Mouse (Mus musculus): ENCODE results near the gene Olfr56. TPM values are rescaled to one million over a fixed set of nuclear protein-coding genes. Genes with fewer than 3 reads are reported as not detected.
A peak's percentile ranks its signal among the peaks of the same experiment; 100 is the strongest.
"Not testable (repeated sequence)": the region's sequence is repeated elsewhere in the genome, so short reads cannot be mapped to it uniquely, and the experiment has no call there.

The Olfr56 gene
- 3.0 and 4.1 TPM in 2 replicates for total RNA-seq (2017)

DNA sequence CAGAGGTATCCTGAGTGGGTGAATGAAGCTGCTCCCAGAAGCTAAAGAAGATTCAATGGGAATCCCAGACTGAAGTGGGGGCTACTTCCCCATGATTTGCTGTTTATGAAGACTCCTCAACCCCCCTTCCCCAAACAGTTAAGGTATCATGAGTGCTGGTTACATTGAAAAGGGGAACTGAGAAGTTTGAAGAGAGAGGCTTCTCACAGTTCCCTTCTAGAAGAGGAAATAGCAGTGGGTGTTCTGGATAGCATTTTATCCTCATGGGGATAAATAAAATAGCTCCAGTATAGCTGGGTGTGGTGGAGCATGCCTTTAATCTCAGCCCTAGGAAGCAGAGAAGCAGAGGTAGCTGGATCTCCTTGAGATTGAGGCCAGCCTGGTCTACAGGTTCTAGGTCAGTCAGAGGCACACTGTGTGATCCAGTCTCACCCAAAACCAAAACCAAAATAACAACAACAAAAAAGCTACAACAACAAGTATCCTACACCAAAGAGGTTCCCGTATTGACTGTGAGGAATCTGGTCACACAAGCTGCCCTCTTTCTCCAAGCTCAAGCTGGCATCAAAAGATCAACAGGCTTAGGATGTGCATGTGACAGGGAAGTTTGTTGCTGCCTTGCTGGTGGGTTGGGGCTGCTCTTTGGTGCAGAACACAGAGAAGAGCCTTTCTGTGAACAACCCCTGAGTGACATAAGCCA, at the start of gene Olfr56:
Gene Olfr56 (plus strand): TSS at position 650 of the 700 bp plus-strand sequence.
- ATAC-seq (replicated peaks; ENCODE audit: low read depth, poor library complexity, severe bottlenecking) = peak; percentile 81

GRCm38 (mm10) chr11:48933422-48933821, 45.3 kb upstream of the Olfr56 start:
- ATAC-seq (replicated peaks; ENCODE audit: low read depth, poor library complexity, severe bottlenecking) = peak; percentile 45; the same call in 1 of the 2 replicates

DNA sequence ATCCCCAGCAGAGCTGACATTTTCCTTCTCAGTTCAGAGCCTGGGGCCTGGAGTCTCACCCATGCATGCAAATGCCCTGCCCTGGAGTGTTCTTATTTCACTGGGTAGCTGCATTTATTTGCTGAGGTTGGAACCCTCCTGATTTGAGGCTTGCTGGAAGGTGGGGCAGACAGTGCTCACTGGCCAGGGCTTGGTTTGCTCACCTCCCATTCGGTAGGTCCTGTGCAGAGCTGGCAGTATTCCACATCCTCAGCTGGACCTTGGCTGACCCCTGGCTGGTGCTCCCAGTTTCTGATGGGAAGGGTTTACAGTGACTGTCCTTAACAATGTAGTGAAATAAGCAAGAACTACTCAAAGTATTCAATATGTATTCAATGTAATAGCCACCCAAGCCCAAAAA, 44.8 kb upstream of the Olfr56 start:
- not testable (repeated sequence) for ATAC-seq (replicated peaks; ENCODE audit: low read depth, poor library complexity, severe bottlenecking)

DNA sequence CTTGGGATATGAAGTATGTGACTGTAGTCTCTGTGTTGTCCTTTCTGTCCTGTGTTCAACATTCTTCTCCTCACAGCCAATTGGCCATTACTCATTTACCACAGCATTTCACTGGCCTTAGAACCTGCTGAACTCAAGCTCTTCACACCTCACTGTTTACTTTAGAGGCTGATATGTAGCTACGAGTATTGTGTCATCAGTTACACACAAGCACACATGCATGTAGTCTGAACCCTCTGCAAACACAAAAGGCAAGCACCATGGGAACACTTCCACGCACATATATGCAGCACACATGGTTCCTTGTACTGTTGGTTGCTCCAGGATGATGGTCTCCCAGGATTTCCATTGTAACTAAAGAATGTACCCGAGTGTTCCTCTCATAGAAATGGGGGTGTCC, 43.4 kb upstream of the Olfr56 start:
- not testable (repeated sequence) for ATAC-seq (replicated peaks; ENCODE audit: low read depth, poor library complexity, severe bottlenecking)

- not testable (repeated sequence) for ATAC-seq (replicated peaks; ENCODE audit: low read depth, poor library complexity, severe bottlenecking)
Measured at GRCm38 (mm10) chr11:48939286-48939685, 39.4 kb upstream of the Olfr56 start.

- ATAC-seq (replicated peaks; ENCODE audit: low read depth, poor library complexity, severe bottlenecking) = 0 out of 2 replicates have a peak, but pooled peaks have one; percentile 39
Measured at GRCm38 (mm10) chr11:48946090-48946489, 32.6 kb upstream of the Olfr56 start, which contains the start of gene Psme2b. Gene Psme2b, minus strand, starts transcription at chr11:48946190.

- not testable (repeated sequence) for ATAC-seq (replicated peaks; ENCODE audit: low read depth, poor library complexity, severe bottlenecking)
Measured at GRCm38 (mm10) chr11:48974686-48975085, 4.0 kb upstream of the Olfr56 start.

DNA sequence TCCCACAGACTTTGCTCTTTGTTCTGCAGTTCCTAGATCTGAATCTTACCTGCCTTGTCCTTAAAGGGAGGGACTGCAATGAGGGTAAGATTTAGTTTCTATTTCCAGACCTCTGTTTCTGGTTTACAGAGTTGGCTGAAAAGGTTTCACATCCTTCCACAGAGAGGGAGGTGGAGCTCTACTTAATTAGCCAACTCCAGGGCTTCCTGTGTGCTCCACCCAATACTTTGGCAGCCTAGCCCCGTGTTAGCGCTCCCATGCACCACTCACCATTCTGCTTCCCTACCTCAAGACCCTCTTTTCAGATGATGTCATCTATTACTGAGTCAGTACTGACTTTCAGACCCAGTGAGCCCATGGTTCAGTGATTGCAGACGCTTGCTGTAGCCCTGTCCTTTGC, 562 bp downstream of the Olfr56 start, which contains the start of gene 9930111J21Rik1:
Gene 9930111J21Rik1 (minus strand): TSS at position 148 of the 400 bp plus-strand sequence.
- peak; percentile 55 for ATAC-seq (replicated peaks; ENCODE audit: low read depth, poor library complexity, severe bottlenecking)

DNA sequence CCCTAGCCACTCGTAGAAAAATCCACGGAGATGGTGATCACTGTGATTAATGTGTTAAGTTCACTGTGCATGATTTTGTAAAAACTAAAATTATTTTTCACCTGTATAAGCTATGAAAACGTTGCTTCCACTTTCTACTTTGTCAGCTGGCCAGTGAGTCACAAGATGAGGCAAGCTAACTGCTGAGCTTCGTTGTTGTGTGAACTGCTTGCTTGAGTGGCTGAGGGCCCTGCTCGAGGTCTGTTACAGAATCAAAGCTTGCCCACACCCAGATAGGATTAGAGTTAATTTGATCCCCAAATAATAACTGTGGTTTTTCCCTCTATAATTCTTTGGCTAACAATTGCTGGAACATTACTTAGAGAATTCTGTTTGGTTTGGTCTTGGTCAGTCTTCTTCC, 1.4 kb downstream of the Olfr56 start:
- ATAC-seq (replicated peaks; ENCODE audit: low read depth, poor library complexity, severe bottlenecking) = not testable (repeated sequence)

GRCm38 (mm10) chr11:48982848-48983247, 4.2 kb downstream of the Olfr56 start:
- ATAC-seq (replicated peaks; ENCODE audit: low read depth, poor library complexity, severe bottlenecking) = not testable (repeated sequence)

- ATAC-seq (replicated peaks; ENCODE audit: low read depth, poor library complexity, severe bottlenecking) = peak; percentile 61
Measured at GRCm38 (mm10) chr11:48988219-48988618, 9.5 kb downstream of the Olfr56 start.

DNA sequence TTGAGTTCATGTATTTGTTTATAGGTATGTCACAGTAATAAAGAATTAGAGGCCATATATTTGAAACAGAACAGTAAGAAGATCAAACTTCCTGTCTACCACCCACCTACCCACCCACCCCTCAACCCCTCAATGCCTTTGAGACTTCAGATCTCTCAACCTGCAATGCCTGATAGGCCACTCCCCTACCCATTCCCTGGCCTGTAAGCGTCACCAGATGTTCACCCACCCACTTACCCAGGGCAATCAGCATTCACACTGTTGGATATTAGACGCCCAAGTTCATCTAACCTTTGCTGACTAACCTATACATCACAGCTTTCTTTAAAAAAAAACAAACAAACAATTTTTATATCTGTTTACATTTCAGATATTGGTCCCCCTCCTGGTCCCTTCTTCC, 11.3 kb downstream of the Olfr56 start:
- peak; percentile 39; the same call in 1 of the 2 replicates for ATAC-seq (replicated peaks; ENCODE audit: low read depth, poor library complexity, severe bottlenecking)

- ATAC-seq (replicated peaks; ENCODE audit: low read depth, poor library complexity, severe bottlenecking) = not testable (repeated sequence)
Measured at GRCm38 (mm10) chr11:48991740-48992520, 13.2 kb downstream of the Olfr56 start, which contains the start of gene Gm12185. Gene Gm12185, minus strand, starts transcription at chr11:48992226.

DNA sequence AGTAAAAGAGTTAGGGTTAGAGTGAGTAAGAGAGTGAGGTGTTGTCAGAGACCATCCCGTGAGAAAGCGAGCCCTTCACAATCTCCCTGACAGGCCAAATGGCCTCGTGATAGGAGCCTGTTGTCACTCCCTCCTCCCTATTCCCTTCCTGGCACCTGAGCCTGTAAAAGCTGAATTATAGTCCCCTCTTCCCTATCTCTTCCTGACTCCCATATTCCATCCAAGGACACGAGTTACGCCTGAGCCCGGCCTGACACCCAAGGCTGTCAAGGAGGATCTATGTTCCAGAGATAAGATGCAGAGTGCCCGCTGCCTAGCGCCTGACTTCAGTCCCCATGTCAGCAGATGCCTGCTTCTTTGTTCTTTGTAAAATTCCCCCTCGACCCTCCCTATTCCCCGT, 14.6 kb downstream of the Olfr56 start:
- ATAC-seq (replicated peaks; ENCODE audit: low read depth, poor library complexity, severe bottlenecking) = not testable (repeated sequence)

DNA sequence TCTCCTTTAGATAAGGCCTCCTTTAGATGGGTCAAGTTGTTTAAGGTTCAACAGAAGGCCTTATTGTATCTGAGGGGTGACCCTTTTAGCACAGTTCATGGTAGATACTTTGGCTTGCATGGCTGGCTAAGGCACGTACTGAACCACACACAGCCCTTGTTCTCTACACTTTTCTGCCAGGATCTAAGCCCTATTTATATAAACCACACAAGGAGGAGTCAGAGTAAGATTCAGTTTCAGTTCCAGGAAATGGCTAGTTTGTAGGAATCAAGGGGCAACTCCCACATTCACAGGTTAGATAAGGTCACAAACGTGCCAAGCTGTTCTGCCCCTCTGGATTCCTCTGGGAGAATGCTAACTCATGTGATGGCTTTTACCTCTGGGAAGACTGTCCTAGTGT, 15.3 kb downstream of the Olfr56 start, which contains the start of gene Tgtp1:
Gene Tgtp1 (minus strand): TSS at position 155 of the 400 bp plus-strand sequence.
- ATAC-seq (replicated peaks; ENCODE audit: low read depth, poor library complexity, severe bottlenecking) = peak; percentile 68

- not testable (repeated sequence) for ATAC-seq (replicated peaks; ENCODE audit: low read depth, poor library complexity, severe bottlenecking)
Measured at GRCm38 (mm10) chr11:49000411-49000810, 21.7 kb downstream of the Olfr56 start.

DNA sequence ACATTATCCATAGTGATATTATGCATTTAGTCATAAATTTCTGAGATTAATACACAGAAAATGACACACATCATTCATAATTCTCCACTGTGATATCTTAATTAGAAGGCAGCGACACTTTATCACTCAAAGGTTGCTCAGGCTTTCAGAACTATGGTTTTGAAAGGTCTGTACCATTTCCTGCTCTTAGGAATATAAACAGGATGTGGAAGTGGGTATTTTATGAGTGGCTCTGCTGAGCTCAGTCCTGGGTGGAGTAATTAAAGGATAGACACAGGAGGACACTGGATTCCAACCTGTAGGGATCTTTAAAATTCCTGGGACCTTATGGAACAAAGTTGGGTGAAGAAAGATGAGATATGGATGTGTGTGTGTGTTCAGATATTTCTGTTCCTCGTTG, 27.6 kb downstream of the Olfr56 start:
- not testable (repeated sequence) for ATAC-seq (replicated peaks; ENCODE audit: low read depth, poor library complexity, severe bottlenecking)

DNA sequence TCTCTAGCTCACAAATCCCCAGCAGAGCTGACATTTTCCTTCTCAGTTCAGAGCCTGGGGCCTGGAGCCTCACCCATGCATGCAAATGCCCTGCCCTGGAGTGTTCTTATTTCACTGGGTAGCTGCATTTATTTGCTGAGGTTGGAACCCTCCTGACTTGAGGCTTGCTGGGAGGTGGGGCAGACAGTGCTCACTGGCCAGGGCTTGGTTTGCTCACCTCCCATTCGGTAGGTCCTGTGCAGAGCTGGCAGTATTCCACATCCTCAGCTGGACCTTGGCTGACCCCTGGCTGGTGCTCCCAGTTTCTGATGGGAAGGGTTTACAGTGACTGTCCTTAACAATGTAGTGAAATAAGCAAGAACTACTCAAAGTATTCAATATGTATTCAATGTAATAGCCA, 28.1 kb downstream of the Olfr56 start:
- not testable (repeated sequence) for ATAC-seq (replicated peaks; ENCODE audit: low read depth, poor library complexity, severe bottlenecking)

DNA sequence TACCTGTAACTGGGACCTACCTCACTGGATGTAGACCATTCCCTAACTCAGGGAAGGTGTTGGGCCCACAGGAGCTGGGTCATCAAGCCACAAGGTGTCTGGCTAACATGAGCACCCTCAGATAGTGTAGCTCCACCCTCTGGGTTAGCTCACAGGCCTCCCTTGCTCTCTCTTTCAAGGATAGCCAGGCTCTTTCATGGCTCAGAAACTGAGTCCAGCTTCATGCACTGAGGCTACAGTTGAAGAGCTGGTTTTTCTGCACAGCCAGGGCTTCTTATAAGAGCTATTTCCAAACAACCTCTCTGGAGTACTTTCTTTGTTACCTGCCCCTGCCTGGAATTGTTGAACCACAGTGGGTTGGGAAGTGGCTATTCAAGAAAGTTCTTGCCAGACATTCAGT, 33.4 kb downstream of the Olfr56 start:
- not testable (repeated sequence) for ATAC-seq (replicated peaks; ENCODE audit: low read depth, poor library complexity, severe bottlenecking)

GRCm38 (mm10) chr11:49050064-49050463, 71.4 kb downstream of the Olfr56 start:
- ATAC-seq (replicated peaks; ENCODE audit: low read depth, poor library complexity, severe bottlenecking) = peak; percentile 83
